Mouse (Mus musculus): ENCODE data around the gene Katnb1. TPM values are rescaled to one million over a fixed set of nuclear protein-coding genes. Genes with fewer than 3 reads are reported as not detected.

Katnb1 gene
- total and polyA plus RNA-seq, 2 experiments from 2014 or later = 8.2 to 10.7 TPM

- H3K9me3 ChIP-seq (replicated peaks; ENCODE audit: control insufficient read depth, low read length) = no peaks in the 10 kb centered on the region
- WGBS = 69% methylated on average over 3 of the region's 3 CpGs
- H3K9ac ChIP-seq (replicated peaks; ENCODE audit: low read depth, low read length) = no peak overlapping the region
- no peak for ATAC-seq (ENCODE audit: insufficient read depth, low read depth)
- no peak for DNase-seq (ENCODE audit: low spot score)
- H3K4me3 ChIP-seq (ENCODE audit: low read depth, low read length) = no peak overlapping the region
- H3K4me2 ChIP-seq (ENCODE audit: low read depth, low read length) = no peak overlapping the region
- H3K4me1 ChIP-seq (ENCODE audit: control insufficient read depth, insufficient read depth) = 0 out of 2 replicates have a peak, but pooled peaks cover 7% of the 10 kb centered on the region
- no peaks in the 10 kb centered on the region for H3K36me3 ChIP-seq (replicated peaks; ENCODE audit: control insufficient read depth, insufficient read depth, low read length)
- TF ChIP-seq CTCF (IDR thresholded peaks at IDR 0.05; ENCODE audit: low read depth) (no peak), EP300 (IDR thresholded peaks at IDR 0.05; ENCODE audit: low read depth) (no peak)
- no peaks in the 10 kb centered on the region for H3K27me3 ChIP-seq (ENCODE audit: control insufficient read depth, insufficient read depth, low read length)
- H3K27ac ChIP-seq (ENCODE audit: low read depth) = no peak overlapping the region
Observed at GRCm38 (mm10) chr8:95150608-95151007, 69.6 kb downstream of the Katnb1 start.

Other genes with a start within 250 kb of the Katnb1 start
- gene Coq9, start 242.9 kb upstream of the Katnb1 start, total RNA-seq (2014; rRNA removed; ENCODE audit: low replicate concordance) = 620 and 677 TPM in 2 replicates
- 290 and 300 TPM in 2 replicates for gene Coq9, start 242.9 kb upstream of the Katnb1 start, polyA plus RNA-seq (2015; fragmentation: Nextera tagmentation; extraction: Ambion mirVana)
- 41.6 and 80.6 TPM in 2 replicates for gene Ciapin1, start 242.8 kb upstream of the Katnb1 start, total RNA-seq (2014; rRNA removed; ENCODE audit: low replicate concordance)
- 84.0 and 92.2 TPM in 2 replicates for gene Ciapin1, start 242.8 kb upstream of the Katnb1 start, polyA plus RNA-seq (2015; fragmentation: Nextera tagmentation; extraction: Ambion mirVana)
- 96.3 and 112 TPM in 2 replicates for gene Polr2c, start 223.7 kb upstream of the Katnb1 start, total RNA-seq (2014; rRNA removed; ENCODE audit: low replicate concordance)
- 117 and 121 TPM in 2 replicates for gene Polr2c, start 223.7 kb upstream of the Katnb1 start, polyA plus RNA-seq (2015; fragmentation: Nextera tagmentation; extraction: Ambion mirVana)
- 43.4 and 59.1 TPM in 2 replicates for gene Dok4, start 204.9 kb upstream of the Katnb1 start, total RNA-seq (2014; rRNA removed; ENCODE audit: low replicate concordance)
- gene Dok4, start 204.9 kb upstream of the Katnb1 start, polyA plus RNA-seq (2015; fragmentation: Nextera tagmentation; extraction: Ambion mirVana) = 27.7 and 28.7 TPM in 2 replicates
- gene Ccdc102a, start 163.1 kb upstream of the Katnb1 start, total RNA-seq (2014; rRNA removed; ENCODE audit: low replicate concordance) = 12.4 and 24.7 TPM in 2 replicates
- 10.1 and 10.6 TPM in 2 replicates for gene Ccdc102a, start 163.1 kb upstream of the Katnb1 start, polyA plus RNA-seq (2015; fragmentation: Nextera tagmentation; extraction: Ambion mirVana)
- 0.12 TPM in 1 of 2 replicates, not detected in the other for gene Adgrg5, start 157.5 kb upstream of the Katnb1 start, total RNA-seq (2014; rRNA removed; ENCODE audit: low replicate concordance)
- 0.08 and 0.15 TPM in 2 replicates for gene Adgrg5, start 157.5 kb upstream of the Katnb1 start, polyA plus RNA-seq (2015; fragmentation: Nextera tagmentation; extraction: Ambion mirVana)
- gene Adgrg1, start 106.4 kb upstream of the Katnb1 start, total RNA-seq (2014; rRNA removed; ENCODE audit: low replicate concordance) = 8.0 and 19.2 TPM in 2 replicates
- 5.6 and 6.6 TPM in 2 replicates for gene Adgrg1, start 106.4 kb upstream of the Katnb1 start, polyA plus RNA-seq (2015; fragmentation: Nextera tagmentation; extraction: Ambion mirVana)
- 4.4 and 5.4 TPM in 2 replicates for gene Adgrg3, start 63.5 kb upstream of the Katnb1 start, total RNA-seq (2014; rRNA removed; ENCODE audit: low replicate concordance)
- 2.7 and 2.8 TPM in 2 replicates for gene Adgrg3, start 63.5 kb upstream of the Katnb1 start, polyA plus RNA-seq (2015; fragmentation: Nextera tagmentation; extraction: Ambion mirVana)
- gene Drc7, start 26.1 kb upstream of the Katnb1 start, total RNA-seq (2014; rRNA removed; ENCODE audit: low replicate concordance) = not detected in 2 replicates
- gene Drc7, start 26.1 kb upstream of the Katnb1 start, polyA plus RNA-seq (2015; fragmentation: Nextera tagmentation; extraction: Ambion mirVana) = 0.12 TPM in 1 of 2 replicates, not detected in the other
- 43.1 and 59.0 TPM in 2 replicates for gene Kifc3, start 121.6 kb downstream of the Katnb1 start, total RNA-seq (2014; rRNA removed; ENCODE audit: low replicate concordance)
- gene Kifc3, start 121.6 kb downstream of the Katnb1 start, polyA plus RNA-seq (2015; fragmentation: Nextera tagmentation; extraction: Ambion mirVana) = 20.6 and 21.0 TPM in 2 replicates
- not detected in 2 replicates for gene Cngb1, start 225.4 kb downstream of the Katnb1 start, total RNA-seq (2014; rRNA removed; ENCODE audit: low replicate concordance)
- gene Cngb1, start 225.4 kb downstream of the Katnb1 start, polyA plus RNA-seq (2015; fragmentation: Nextera tagmentation; extraction: Ambion mirVana) = 1.1 and 1.4 TPM in 2 replicates
- not detected in 2 replicates for gene Tepp, start 229.4 kb downstream of the Katnb1 start, total RNA-seq (2014; rRNA removed; ENCODE audit: low replicate concordance)
- not detected in 2 replicates for gene Tepp, start 229.4 kb downstream of the Katnb1 start, polyA plus RNA-seq (2015; fragmentation: Nextera tagmentation; extraction: Ambion mirVana)